Mouse (Mus musculus): ENCODE data around the gene Nrsn2.

- TF ChIP-seq CTCF (IDR thresholded peaks at IDR 0.05; ENCODE audit: low read depth, low read length) (no peak), TAL1 (conservative IDR thresholded peaks at IDR 0.05; ENCODE audit: low read depth, low read length) (no peak), GATA1 (IDR thresholded peaks at IDR 0.05; ENCODE audit: borderline replicate concordance, low read length) (no peak)
Measured at GRCm38 (mm10) chr2:152410971-152411371, 34.5 kb upstream of the Nrsn2 start.
